17 mouse cellular contexts compared by ENCODE assay signal in the genomic region with DNA sequence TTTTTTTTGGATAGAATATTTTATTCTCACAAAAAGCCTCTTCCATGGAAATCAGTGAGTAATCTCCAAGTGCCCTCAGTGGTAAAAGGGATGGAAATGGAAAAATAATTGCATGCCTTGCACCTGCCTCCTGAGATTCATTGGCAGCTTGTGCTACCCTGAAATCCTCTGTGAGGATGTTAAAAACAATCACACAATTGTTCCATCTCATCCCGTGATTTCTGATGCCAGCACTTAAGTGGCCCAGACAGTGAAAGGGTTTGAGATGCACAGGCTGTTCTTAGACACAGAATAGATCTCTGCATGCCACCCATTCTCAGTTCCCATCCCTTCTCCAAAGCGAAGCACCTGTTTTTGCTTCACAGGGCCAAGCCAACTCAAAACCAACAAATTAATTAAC.
"Had no signal": no experiment of that assay in that cellular context is flagged by ENCODE, and none has a peak within 500 bp of the region (broad histone marks: within the 10 kb centered on the region; RNA-seq: fewer than 3 reads in every experiment).

No protein-coding gene starts in this region.

- H3K9ac ChIP-seq: intestine, embryonic 15.5 days; limb, embryonic 13.5 days; liver, embryonic 12.5 days; liver, embryonic 15.5 days; lung, embryonic 15.5 days; midbrain, embryonic 13.5 days had no signal

- H3K4me1 ChIP-seq: intestine, embryonic 15.5 days; limb, embryonic 10.5 days; limb, embryonic 13.5 days; liver, embryonic 12.5 days; liver, embryonic 15.5 days; lung, embryonic 15.5 days; midbrain, embryonic 13.5 days had no signal

- H3K4me2 ChIP-seq: intestine, embryonic 15.5 days; limb, embryonic 13.5 days; liver, embryonic 12.5 days; liver, embryonic 15.5 days; lung, embryonic 15.5 days; midbrain, embryonic 13.5 days had no signal

- H3K4me3 ChIP-seq: intestine, embryonic 15.5 days; limb, embryonic 10.5 days; limb, embryonic 13.5 days; liver, embryonic 12.5 days; liver, embryonic 15.5 days; lung, embryonic 15.5 days; midbrain, embryonic 13.5 days had no signal

- H3K9me3 ChIP-seq: intestine, embryonic 15.5 days; limb, embryonic 10.5 days; limb, embryonic 13.5 days; liver, embryonic 12.5 days; liver, embryonic 15.5 days; lung, embryonic 15.5 days; midbrain, embryonic 13.5 days had no signal

- H3K27me3 ChIP-seq: intestine, embryonic 15.5 days; liver, embryonic 12.5 days; liver, embryonic 15.5 days; lung, embryonic 15.5 days; midbrain, embryonic 13.5 days had no signal

- DNase-seq: kidney, adult 18-20 months; kidney, adult 9 months; kidney, postnatal 14 days; kidney, postnatal 4 days; liver; lung, adult 18-20 months; lung, postnatal 14 days; lung, postnatal 4 days; right cerebral cortex, postnatal 25 days; thymus, postnatal 25 days had no signal

- H3K36me3 ChIP-seq: intestine, embryonic 15.5 days; limb, embryonic 10.5 days; limb, embryonic 13.5 days; liver, embryonic 12.5 days; liver, embryonic 15.5 days; lung, embryonic 15.5 days; midbrain, embryonic 13.5 days had no signal

- ATAC-seq: intestine, embryonic 15.5 days; liver, embryonic 12.5 days; midbrain, embryonic 13.5 days had no signal

- H3K27ac ChIP-seq: intestine, embryonic 15.5 days; limb, embryonic 10.5 days; limb, embryonic 13.5 days; liver, embryonic 12.5 days; liver, embryonic 15.5 days; lung, embryonic 15.5 days; midbrain, embryonic 13.5 days had no signal
